Mouse (Mus musculus) hindbrain, embryonic 11.5 days (tissue): ENCODE data around the gene Dda1. TPM values are rescaled to one million over a fixed set of nuclear protein-coding genes. Genes with fewer than 3 reads are reported as not detected.

Experiments
- ATAC-seq: fragments of 200-750 bp; cut with Nextera tagmentation; 2 replicates; pipeline ENCODE4 v1.8.0; 2017; ENCODE audit warnings: mild to moderate bottlenecking, moderate TSS enrichment, moderate library complexity; ENCODE audit not compliant: low FRiP score
- DNase-seq: peaks from one replicate; pipeline ENCODE4 v3.0.0-alpha.2; 2015; ENCODE audit warnings: low spot score
- H3K27ac ChIP-seq: fragments of 300-500 bp; sonication (generic); 2 replicates; pipeline ENCODE4 v1.5.1; 2014; ENCODE audit warnings: mild to moderate bottlenecking, low read depth, low read length
- H3K27me3 ChIP-seq: fragments of 300-500 bp; sonication (generic); 2 replicates; pipeline ENCODE4 v1.6.1; 2014; ENCODE audit warnings: mild to moderate bottlenecking, low read length, moderate library complexity, mixed read lengths; ENCODE audit not compliant: control insufficient read depth, insufficient read depth
- H3K36me3 ChIP-seq: fragments of 300-500 bp; sonication (generic); 2 replicates; pipeline ENCODE4 v1.6.1; 2014; ENCODE audit warnings: mild to moderate bottlenecking, low read length, moderate library complexity, mixed read lengths; ENCODE audit not compliant: control insufficient read depth, insufficient read depth
- H3K4me1 ChIP-seq: fragments of 300-500 bp; sonication (generic); replicated peaks from 2 replicates; pipeline ENCODE4 v1.6.1; 2014; ENCODE audit warnings: low read length, mixed read lengths; ENCODE audit not compliant: control insufficient read depth, insufficient read depth
- H3K4me2 ChIP-seq: fragments of 300-500 bp; sonication (generic); replicated peaks from 2 replicates; pipeline ENCODE4 v1.6.1; 2014; ENCODE audit warnings: mild to moderate bottlenecking, low read depth, low read length
- H3K4me3 ChIP-seq: fragments of 300-500 bp; sonication (generic); 2 replicates; pipeline ENCODE4 v1.5.1; 2014; ENCODE audit warnings: low read depth, low read length
- H3K9ac ChIP-seq: fragments of 300-500 bp; sonication (generic); 2 replicates; pipeline ENCODE4 v1.6.1; 2014; ENCODE audit warnings: low read depth, low read length
- H3K9me3 ChIP-seq: fragments of 300-500 bp; sonication (generic); 2 replicates; pipeline ENCODE4 v1.6.1; 2016; ENCODE audit warnings: low read length; ENCODE audit not compliant: control insufficient read depth
- WGBS: fragments of 180-500 bp; shearing (Covaris S2); extraction: QIAGEN DNeasy Blood & Tissue Kit; methylation state at CpG from one replicate; pipeline ENCODE4 v1.1.7; 2014; 5-methylcytosine and 5-hydroxymethylcytosine counted together
- polyA plus RNA-seq: library from polyadenylated mRNA; unstranded; fragments of >200 nt; fragmentation: Nextera tagmentation; extraction: Ambion mirVana; gene quantifications from 2 replicates; pipeline ENCODE4 v1.2.1, GENCODE M21; 2014

The Dda1 gene
- polyA plus RNA-seq, 1 experiment from 2014 or later, result 143 TPM

DNA sequence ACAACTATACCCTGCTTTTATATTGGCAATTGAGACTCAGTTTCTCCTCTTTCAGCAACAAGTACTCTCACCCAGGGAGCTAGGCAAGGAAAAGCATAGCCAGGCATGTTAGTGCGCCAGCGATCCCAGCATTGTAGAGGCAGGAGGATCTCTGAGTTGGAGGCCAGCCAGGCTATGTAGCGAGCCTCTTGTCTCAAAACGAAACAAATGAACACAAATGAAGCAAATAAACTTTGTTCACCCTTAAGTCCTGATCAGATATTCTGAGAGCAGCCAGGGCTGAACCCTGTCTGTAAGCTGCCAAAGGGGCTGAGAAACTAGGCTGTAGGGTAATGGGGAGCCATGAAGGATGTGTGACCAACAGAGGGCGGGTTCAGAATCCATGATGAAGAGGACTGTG is 26.8 kb downstream of the Dda1 start:
- Histone ChIP-seq H3K27me3 (no peaks in the 10 kb centered on the region), H3K4me2 (no peak overlapping the region), H3K9me3 (no peaks in the 10 kb centered on the region), H3K27ac (no peak overlapping the region), H3K36me3 (0 out of 2 replicates have a peak, but pooled peaks cover 3% of the 10 kb centered on the region), H3K4me1 (no peaks in the 10 kb centered on the region; the same call in 1 of the 2 replicates), H3K9ac (no peak overlapping the region), H3K4me3 (no peak overlapping the region)
- 90% methylated on average over 5 of the region's 5 CpGs for WGBS
- DNase-seq (no peak), ATAC-seq (no peak)

- DNase-seq (no peak), ATAC-seq (no peak)
- H3K36me3 ChIP-seq, result 0 out of 2 replicates have a peak, but pooled peaks cover 3% of the 10 kb centered on the region
- H3K9me3 ChIP-seq, result no peaks in the 10 kb centered on the region
- no peak overlapping the region for H3K4me3 ChIP-seq
- H3K9ac ChIP-seq, result no peak overlapping the region
- 50% methylated on average over 11 of the region's 11 CpGs for WGBS
- no peak overlapping the region for H3K27ac ChIP-seq
- H3K4me2 ChIP-seq, result no peak overlapping the region
- H3K27me3 ChIP-seq, result no peaks in the 10 kb centered on the region
- no peaks in the 10 kb centered on the region; the same call in 1 of the 2 replicates for H3K4me1 ChIP-seq
Observed at GRCm38 (mm10) chr8:71496481-71496880, 27.5 kb downstream of the Dda1 start.

GRCm38 (mm10) chr8:71497077-71497645 is 28.2 kb downstream of the Dda1 start:
- Histone ChIP-seq H3K27me3 (no peaks in the 10 kb centered on the region), H3K27ac (no peak overlapping the region), H3K9ac (no peak overlapping the region), H3K9me3 (no peaks in the 10 kb centered on the region), H3K4me3 (no peak overlapping the region), H3K36me3 (0 out of 2 replicates have a peak, but pooled peaks cover under 1% of the 10 kb centered on the region), H3K4me1 (no peaks in the 10 kb centered on the region; the same call in 1 of the 2 replicates), H3K4me2 (no peak overlapping the region)
- no peak for ATAC-seq
- WGBS, result 100% methylated on average over 1 of the region's 1 CpGs
- DNase-seq, result no peak

GRCm38 (mm10) chr8:71497881-71498501 is 29.0 kb downstream of the Dda1 start:
- Histone ChIP-seq H3K9ac (no peak overlapping the region), H3K27me3 (no peaks in the 10 kb centered on the region), H3K27ac (0 out of 2 replicates have a peak overlapping the region, but pooled peaks have one; percentile 14), H3K4me1 (no peaks in the 10 kb centered on the region; the same call in 1 of the 2 replicates), H3K36me3 (no peaks in the 10 kb centered on the region), H3K4me3 (no peak overlapping the region), H3K4me2 (no peak overlapping the region), H3K9me3 (no peaks in the 10 kb centered on the region)
- DNase-seq (no peak), ATAC-seq (no peak)
- WGBS, result 21% methylated on average over 15 of the region's 15 CpGs

DNA sequence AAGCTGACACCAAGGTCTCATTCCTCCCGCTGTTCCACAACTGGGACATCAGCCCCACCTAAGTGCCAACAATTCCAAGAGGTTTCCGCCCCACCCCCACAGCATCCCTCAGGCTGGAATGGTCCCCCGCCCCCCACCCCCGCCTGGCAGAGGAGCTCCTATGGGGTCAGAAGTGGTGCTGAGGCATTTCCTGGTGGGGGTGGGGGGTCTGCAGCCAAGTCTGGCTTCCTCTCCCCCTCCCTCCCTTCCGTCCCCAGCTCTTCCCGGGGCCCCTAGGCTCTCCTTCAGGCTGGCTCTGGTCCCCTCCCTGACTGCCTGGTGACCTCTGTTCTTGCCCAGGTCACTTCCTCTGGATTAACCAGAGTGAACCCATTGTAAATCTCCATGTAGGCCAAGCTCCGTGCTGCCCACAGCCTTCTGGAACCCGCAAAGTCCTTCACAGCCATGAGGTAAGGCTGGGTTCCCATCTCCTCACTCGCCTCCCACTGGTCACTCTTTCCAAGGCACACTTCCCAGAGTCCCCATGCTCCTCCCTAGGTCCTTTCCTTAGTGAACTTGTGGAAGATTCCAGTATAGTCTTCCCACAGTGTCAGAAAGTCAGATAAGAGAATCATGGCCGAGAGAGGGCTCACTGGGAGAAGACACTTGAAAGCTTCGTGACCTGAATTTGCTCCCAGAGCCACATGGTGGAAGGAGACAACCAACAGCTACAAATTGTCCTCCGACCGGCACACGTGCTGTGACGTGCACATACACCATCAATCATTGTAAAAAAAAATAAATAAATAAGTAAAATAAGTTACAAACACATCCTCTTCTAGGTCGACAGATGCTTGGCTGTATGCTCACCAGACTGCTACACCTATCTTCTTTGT is 30.1 kb downstream of the Dda1 start:
- H3K9ac ChIP-seq, result no peak overlapping the region
- no peaks in the 10 kb centered on the region; the same call in 1 of the 2 replicates for H3K4me1 ChIP-seq
- H3K27ac ChIP-seq, result no peak overlapping the region
- WGBS, result 46% methylated on average over 14 of the region's 16 CpGs
- H3K27me3 ChIP-seq, result no peaks in the 10 kb centered on the region
- no peak for ATAC-seq
- DNase-seq, result no peak
- H3K4me2 ChIP-seq, result no peak overlapping the region
- H3K9me3 ChIP-seq, result no peaks in the 10 kb centered on the region
- H3K4me3 ChIP-seq, result no peak overlapping the region
- H3K36me3 ChIP-seq, result no peaks in the 10 kb centered on the region

- H3K9me3 ChIP-seq, result no peaks in the 10 kb centered on the region
- H3K4me1 ChIP-seq, result peaks cover 4% of the 10 kb centered on the region; the same call in 1 of the 2 replicates
- H3K4me2 ChIP-seq, result no peak overlapping the region
- H3K27ac ChIP-seq, result no peak overlapping the region
- no peak overlapping the region for H3K4me3 ChIP-seq
- H3K36me3 ChIP-seq, result no peaks in the 10 kb centered on the region
- ATAC-seq, result no peak
- no peak for DNase-seq
- 91% methylated on average over 4 of the region's 4 CpGs for WGBS
- H3K9ac ChIP-seq, result no peak overlapping the region
- peaks cover 34% of the 10 kb centered on the region for H3K27me3 ChIP-seq
Observed at GRCm38 (mm10) chr8:71504349-71504748, 35.4 kb downstream of the Dda1 start.

DNA sequence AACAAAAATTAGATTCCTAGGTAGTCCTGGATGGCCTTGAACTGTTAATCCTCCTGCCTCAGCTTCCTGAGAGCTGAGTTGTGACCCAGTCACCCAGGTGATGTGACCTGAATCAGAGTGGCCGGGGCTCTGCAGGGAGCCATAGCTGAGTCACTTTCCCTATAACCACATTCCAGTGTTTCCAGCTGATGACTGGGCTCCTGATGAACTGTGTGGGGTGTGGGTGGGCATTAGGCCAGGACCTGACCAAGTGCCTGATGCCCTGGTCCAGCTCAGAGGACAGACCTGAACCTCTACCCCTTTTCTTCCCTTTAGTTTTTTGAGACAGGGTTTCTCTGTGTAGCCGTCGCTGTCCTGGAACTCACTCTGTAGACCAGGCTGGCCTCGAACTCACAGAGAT is 36.3 kb downstream of the Dda1 start:
- H3K4me3 ChIP-seq, result no peak overlapping the region
- H3K4me2 ChIP-seq, result no peak overlapping the region
- ATAC-seq (no peak), DNase-seq (no peak)
- no peak overlapping the region for H3K9ac ChIP-seq
- no peak overlapping the region for H3K27ac ChIP-seq
- 92% methylated on average over 4 of the region's 4 CpGs for WGBS
- H3K4me1 ChIP-seq, result peaks cover 4% of the 10 kb centered on the region; the same call in 1 of the 2 replicates
- no peaks in the 10 kb centered on the region for H3K36me3 ChIP-seq
- H3K27me3 ChIP-seq, result peaks cover 43% of the 10 kb centered on the region
- no peaks in the 10 kb centered on the region for H3K9me3 ChIP-seq

GRCm38 (mm10) chr8:71505979-71506378 is 37.0 kb downstream of the Dda1 start:
- 84% methylated on average over 4 of the region's 4 CpGs for WGBS

More at GRCm38 (mm10) chr8:71505979-71506378, 37.0 kb downstream of the Dda1 start:
- Histone ChIP-seq H3K4me2 (no peak overlapping the region), H3K4me3 (no peak overlapping the region), H3K27me3 (peaks cover 43% of the 10 kb centered on the region), H3K27ac (no peak overlapping the region), H3K9me3 (no peaks in the 10 kb centered on the region), H3K9ac (no peak overlapping the region), H3K36me3 (no peaks in the 10 kb centered on the region), H3K4me1 (peaks cover 4% of the 10 kb centered on the region; the same call in 1 of the 2 replicates)
- DNase-seq, result no peak
- ATAC-seq, result no peak
